Mouse (Mus musculus) activated CD4-positive, CD25-positive, alpha-beta regulatory T cell, adult 9 weeks (primary cell): ENCODE measurements around the gene Shisa4. TPM values are rescaled to one million over a fixed set of nuclear protein-coding genes. Genes with fewer than 3 reads are reported as not detected.

Experiments used
- polyA plus RNA-seq: library from polyadenylated mRNA; unstranded; fragments of 100-300 nt; shearing (Covaris generic); gene quantifications from one replicate; pipeline ENCODE4 v1.2.1, GENCODE M21; 2017

Gene Shisa4
- polyA plus RNA-seq: not detected

GRCm38 (mm10) chr1:135374868-135375581 lies at the start of gene Shisa4:
Gene Shisa4 (minus strand): TSS chr1:135375237.

GRCm38 (mm10) chr1:135324571-135324970 lies 50.5 kb downstream of the Shisa4 start, which contains the start of gene Lmod1:
Gene Lmod1 (plus strand): TSS chr1:135324807.

Other genes starting within 250 kb of the Shisa4 start
- 331 TPM for gene Ptpn7, start 242.5 kb downstream of the Shisa4 start, polyA plus RNA-seq
- 8.7 TPM for gene Arl8a, start 228.4 kb downstream of the Shisa4 start, polyA plus RNA-seq
- not detected for gene Gpr37l1, start 207.6 kb downstream of the Shisa4 start, polyA plus RNA-seq
- gene Elf3, start 116.7 kb downstream of the Shisa4 start, polyA plus RNA-seq: not detected
- gene Rnpep, start 91.2 kb downstream of the Shisa4 start, polyA plus RNA-seq: 38.1 TPM
- gene Timm17a, start 61.5 kb downstream of the Shisa4 start, polyA plus RNA-seq: 135 TPM
- gene Lmod1, start 50.4 kb downstream of the Shisa4 start, polyA plus RNA-seq: not detected
- gene Ipo9, start 55.3 kb upstream of the Shisa4 start, polyA plus RNA-seq: 74.6 TPM
- gene Nav1, start 232.1 kb upstream of the Shisa4 start, polyA plus RNA-seq: 0.51 TPM